Mouse (Mus musculus) testis, postnatal 10 days (tissue): ENCODE measurements around the gene Cldn34b4.

Experiments
- DNase-seq: peaks from one replicate; pipeline ENCODE4 v3.0.0; 2021; ENCODE audit warnings: low spot score

Gene Cldn34b4

GRCm38 (mm10) chrX:76393050-76393449, at the start of gene Cldn34b4:
Gene Cldn34b4 (plus strand): TSS chrX:76393350.
- no peak for DNase-seq
